Mouse (Mus musculus): ENCODE measurements around the gene Setd2.
A peak's percentile ranks its signal among the peaks of the same experiment; 100 is the strongest.

The Setd2 gene

GRCm38 (mm10) chr9:110654726-110655650 is 122.6 kb downstream of the Setd2 start:
- no peak for DNase-seq (ENCODE audit: low spot score in 2 of 2)

GRCm38 (mm10) chr9:110655651-110656007 is 123.2 kb downstream of the Setd2 start:
- no peak for DNase-seq (ENCODE audit: low spot score in 2 of 2)

- peak; percentile 91 to 94 for DNase-seq (ENCODE audit: low spot score in 2 of 2)
These were observed 124.1 kb downstream of the Setd2 start, which contains the start of gene Ccdc12 for GRCm38 (mm10) chr9:110656249-110657221. Gene Ccdc12 (plus strand): TSS chr9:110656503.

GRCm38 (mm10) chr9:110657474-110658078 is 125.2 kb downstream of the Setd2 start:
- no peak for DNase-seq (ENCODE audit: low spot score in 2 of 2)

GRCm38 (mm10) chr9:110659521-110659920 is 127.1 kb downstream of the Setd2 start:
- DNase-seq (ENCODE audit: low spot score in 2 of 2): no peak

GRCm38 (mm10) chr9:110660208-110660607 is 127.8 kb downstream of the Setd2 start:
- no peak for DNase-seq (ENCODE audit: low spot score in 2 of 2)

GRCm38 (mm10) chr9:110660856-110661612 is 128.6 kb downstream of the Setd2 start:
- no peak for DNase-seq (ENCODE audit: low spot score in 2 of 2)

- DNase-seq (ENCODE audit: low spot score in 2 of 2): no peak
These were observed 130.4 kb downstream of the Setd2 start for GRCm38 (mm10) chr9:110662844-110663243.

GRCm38 (mm10) chr9:110665912-110666311 is 133.5 kb downstream of the Setd2 start:
- no peak for DNase-seq (ENCODE audit: low spot score in 2 of 2)

GRCm38 (mm10) chr9:110666374-110666773 is 134.0 kb downstream of the Setd2 start:
- no peak for DNase-seq (ENCODE audit: low spot score in 2 of 2)

- no peak for DNase-seq (ENCODE audit: low spot score in 2 of 2)
These were observed 134.9 kb downstream of the Setd2 start for GRCm38 (mm10) chr9:110667219-110667836.
